Mouse (Mus musculus): Measurements from ENCODE around the gene Safb.
A peak's percentile ranks its signal among the peaks of the same experiment; 100 is the strongest.

DNA sequence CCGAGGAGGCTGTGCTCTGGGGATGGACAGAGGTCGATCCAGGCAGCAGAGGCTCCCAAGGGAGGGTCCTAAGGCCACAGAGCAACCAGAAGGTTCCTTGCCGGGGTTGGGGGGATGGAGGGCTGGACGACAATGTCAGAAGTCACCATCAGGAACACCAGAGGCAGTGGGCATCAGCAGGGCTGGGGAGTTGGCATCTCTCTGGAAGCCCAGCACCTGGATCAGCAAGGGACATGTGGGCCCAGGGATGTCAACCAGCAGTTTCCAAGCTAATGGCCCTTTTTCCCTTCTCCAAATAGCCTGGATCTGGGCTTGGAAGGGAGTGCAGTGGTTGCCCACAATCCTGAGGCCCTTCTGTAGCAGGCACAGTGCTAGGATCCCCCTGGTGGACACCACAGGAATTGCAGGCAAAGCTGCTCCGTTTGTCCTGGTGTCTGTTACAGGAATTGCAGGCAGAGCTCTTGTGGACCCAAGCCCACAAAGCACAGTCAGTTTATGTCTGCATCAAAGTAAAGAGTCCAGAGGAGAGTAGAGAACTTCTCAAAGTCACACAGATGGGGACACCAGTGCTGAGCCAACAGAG lies 31.8 kb upstream of the Safb start:
- TF ChIP-seq POLR2A (IDR thresholded peaks at IDR 0.05; ENCODE audit: low read depth, low read length) (no peak), CTCF (IDR thresholded peaks at IDR 0.05; ENCODE audit: borderline replicate concordance, insufficient read depth, low read length) (peak; percentile 97)
